Mouse (Mus musculus) left cerebral cortex, postnatal 14 days (tissue): ENCODE measurements around the gene Rbfox2. TPM values are rescaled to one million over a fixed set of nuclear protein-coding genes. Genes with fewer than 3 reads are reported as not detected.

ENCODE experiments used
- DNase-seq, 2 experiments: peaks; one replicate each; pipeline ENCODE4 v3.0.0; 2021 to 2022; ENCODE audit warnings: low spot score in 2 of 2, mixed read lengths in 1 of 2
- intact Hi-C: fragments of 180-260 bp; cut with DNase I; formaldehyde crosslinking; loops from one replicate; pipeline ENCODE4 v1.15.1; 2025
- long read RNA-seq, 2 experiments: library from polyadenylated mRNA; stranded (forward); transcript quantifications; one replicate each; pipeline ENCODE4 v2.0.0; 2021
- total RNA-seq, 2 experiments: library from RNA; stranded (reverse); gene quantifications; 2 replicates each; pipeline ENCODE4 v1.2.3; 2021

Rbfox2 gene
- total RNA-seq = 100 to 1,000 TPM; 237 to 248 TPM
- long read RNA-seq, experiment 1, full-length matches to known transcripts = 6 of 87 reads
- long read RNA-seq, experiment 1, partial matches to known transcripts = 0 of 87 reads
- long read RNA-seq, experiment 1, other reads (novel, unspliced or antisense) = 81 of 87 reads
- long read RNA-seq, experiment 2, full-length matches to known transcripts = 9 of 67 reads
- long read RNA-seq, experiment 2, partial matches to known transcripts = 4 of 67 reads
- long read RNA-seq, experiment 2, other reads (novel, unspliced or antisense) = 54 of 67 reads

- intact Hi-C loops = loop anchor here (5.0 kb wide), 1 partner anchor 51 kb away; no protein-coding TSS in a partner anchor
- peak; percentile 87 to 94 for DNase-seq
Measured at GRCm38 (mm10) chr15:77306547-77307261, at the start of gene Rbfox2. TSS of gene Rbfox2 (minus strand) at chr15:77307004.

GRCm38 (mm10) chr15:77356248-77356810, 49.5 kb upstream of the Rbfox2 start:
- DNase-seq = peak; percentile 56 to 85

GRCm38 (mm10) chr15:77354848-77355551, 48.2 kb upstream of the Rbfox2 start:
- intact Hi-C loops = loop anchor here (5.0 kb wide), 2 partner anchors 48 to 128 kb away; partner anchors contain the start of gene Rbfox2

More at GRCm38 (mm10) chr15:77356248-77356810, 49.5 kb upstream of the Rbfox2 start:
- intact Hi-C loops = loop anchor here (5.0 kb wide), 2 partner anchors 49 to 129 kb away; partner anchors contain the start of gene Rbfox2

GRCm38 (mm10) chr15:77354496-77354847, 47.7 kb upstream of the Rbfox2 start:
- intact Hi-C loops = no loop called here
- no peak for DNase-seq

More at GRCm38 (mm10) chr15:77354848-77355551, 48.2 kb upstream of the Rbfox2 start:
- DNase-seq = no peak

- intact Hi-C loops = no loop called here
- DNase-seq = no peak
Measured at GRCm38 (mm10) chr15:77353764-77354163, 47.0 kb upstream of the Rbfox2 start.

GRCm38 (mm10) chr15:77352863-77353262, 46.1 kb upstream of the Rbfox2 start:
- DNase-seq = no peak
- intact Hi-C loops = no loop called here

- intact Hi-C loops = no loop called here
- no peak for DNase-seq
Measured at GRCm38 (mm10) chr15:77350117-77350516, 43.3 kb upstream of the Rbfox2 start.

GRCm38 (mm10) chr15:77348146-77348545, 41.3 kb upstream of the Rbfox2 start:
- intact Hi-C loops = no loop called here
- DNase-seq = no peak

GRCm38 (mm10) chr15:77344127-77345125, 37.6 kb upstream of the Rbfox2 start:
- intact Hi-C loops = no loop called here
- DNase-seq = no peak

- DNase-seq = peak; percentile 60 to 70
- intact Hi-C loops = no loop called here
Measured at GRCm38 (mm10) chr15:77343527-77344091, 36.8 kb upstream of the Rbfox2 start.

- DNase-seq = no peak
- intact Hi-C loops = no loop called here
Measured at GRCm38 (mm10) chr15:77342962-77343526, 36.2 kb upstream of the Rbfox2 start.

- intact Hi-C loops = no loop called here
- DNase-seq = no peak
Measured at GRCm38 (mm10) chr15:77342005-77342404, 35.2 kb upstream of the Rbfox2 start.

GRCm38 (mm10) chr15:77340581-77340980, 33.8 kb upstream of the Rbfox2 start:
- DNase-seq = no peak

GRCm38 (mm10) chr15:77338924-77339429, 32.2 kb upstream of the Rbfox2 start:
- DNase-seq = no peak
- intact Hi-C loops = no loop called here

More at GRCm38 (mm10) chr15:77340581-77340980, 33.8 kb upstream of the Rbfox2 start:
- intact Hi-C loops = no loop called here

GRCm38 (mm10) chr15:77338451-77338850, 31.6 kb upstream of the Rbfox2 start:
- intact Hi-C loops = no loop called here

GRCm38 (mm10) chr15:77337926-77338325, 31.1 kb upstream of the Rbfox2 start:
- DNase-seq = no peak
- intact Hi-C loops = loop anchor here (2.0 kb wide), 1 partner anchor 113 kb away; no protein-coding TSS in a partner anchor

More at GRCm38 (mm10) chr15:77338451-77338850, 31.6 kb upstream of the Rbfox2 start:
- no peak for DNase-seq

- intact Hi-C loops = loop anchor here (2.0 kb wide), 1 partner anchor 112 kb away; no protein-coding TSS in a partner anchor
- DNase-seq = no peak
Measured at GRCm38 (mm10) chr15:77336968-77337341, 30.2 kb upstream of the Rbfox2 start.
